Mouse (Mus musculus): ENCODE measurements around the gene Il25. TPM values are rescaled to one million over a fixed set of nuclear protein-coding genes. Genes with fewer than 3 reads are reported as not detected.
"Not testable (repeated sequence)": the region's sequence is repeated elsewhere in the genome, so short reads cannot be mapped to it uniquely, and the experiment has no call there.

Gene Il25
- polyA plus RNA-seq, 1 experiment: not detected

- no peak for TF ChIP-seq TAL1 (IDR thresholded peaks at IDR 0.05; ENCODE audit: low read length)
- Histone ChIP-seq H3K36me3 (ENCODE audit: control insufficient read depth) (no peaks in the 10 kb centered on the region), H3K4me3 (replicated peaks) (no peak overlapping the region), H3K9me3 (ENCODE audit: control insufficient read depth, low read length) (no peaks in the 10 kb centered on the region), H3K4me1 (ENCODE audit: control insufficient read depth) (no peaks in the 10 kb centered on the region), H3K27me3 (ENCODE audit: control insufficient read depth) (no peaks in the 10 kb centered on the region)
These were observed 35.4 kb downstream of the Il25 start for GRCm38 (mm10) chr14:54967874-54968273.

- Histone ChIP-seq H3K4me1 (ENCODE audit: control insufficient read depth) (no peaks in the 10 kb centered on the region), H3K27me3 (ENCODE audit: control insufficient read depth) (no peaks in the 10 kb centered on the region), H3K36me3 (ENCODE audit: control insufficient read depth) (no peaks in the 10 kb centered on the region), H3K9me3 (ENCODE audit: control insufficient read depth, low read length) (no peaks in the 10 kb centered on the region), H3K4me3 (replicated peaks) (no peak overlapping the region)
- no peak for TF ChIP-seq TAL1 (IDR thresholded peaks at IDR 0.05; ENCODE audit: low read length)
- TF ChIP-seq GATA1 (IDR thresholded peaks at IDR 0.05; ENCODE audit: low read length): no peak
These were observed 35.8 kb downstream of the Il25 start for GRCm38 (mm10) chr14:54968344-54968743.

- H3K36me3 ChIP-seq (ENCODE audit: control insufficient read depth); H3K4me1 ChIP-seq (ENCODE audit: control insufficient read depth); H3K27me3 ChIP-seq (ENCODE audit: control insufficient read depth); H3K9me3 ChIP-seq (ENCODE audit: control insufficient read depth, low read length); H3K4me3 ChIP-seq (replicated peaks): not testable (repeated sequence)
These were observed 40.3 kb downstream of the Il25 start for GRCm38 (mm10) chr14:54972786-54973185.

GRCm38 (mm10) chr14:54974068-54974791, 41.7 kb downstream of the Il25 start:
- H3K27me3 ChIP-seq (ENCODE audit: control insufficient read depth): no peaks in the 10 kb centered on the region; the same call in 1 of the 2 replicates
- H3K36me3 ChIP-seq (ENCODE audit: control insufficient read depth): no peaks in the 10 kb centered on the region
- H3K4me1 ChIP-seq (ENCODE audit: control insufficient read depth): no peaks in the 10 kb centered on the region
- TF ChIP-seq GATA1 (IDR thresholded peaks at IDR 0.05; ENCODE audit: low read length): no peak
- TF ChIP-seq TAL1 (IDR thresholded peaks at IDR 0.05; ENCODE audit: low read length): no peak
- H3K9me3 ChIP-seq (ENCODE audit: control insufficient read depth, low read length): no peaks in the 10 kb centered on the region
- H3K4me3 ChIP-seq (replicated peaks): no peak overlapping the region

- TF ChIP-seq GATA1 (IDR thresholded peaks at IDR 0.05; ENCODE audit: low read length) (no peak), TAL1 (IDR thresholded peaks at IDR 0.05; ENCODE audit: low read length) (no peak)
- H3K9me3 ChIP-seq (ENCODE audit: control insufficient read depth, low read length): no peaks in the 10 kb centered on the region
- H3K27me3 ChIP-seq (ENCODE audit: control insufficient read depth): no peaks in the 10 kb centered on the region; the same call in 1 of the 2 replicates
- no peak within 1 kb of the TSS for H3K4me3 ChIP-seq (replicated peaks)
- H3K36me3 ChIP-seq (ENCODE audit: control insufficient read depth): no peaks in the 10 kb centered on the region
- no peaks in the 10 kb centered on the region for H3K4me1 ChIP-seq (ENCODE audit: control insufficient read depth)
These were observed 44.1 kb downstream of the Il25 start, which contains the start of gene Gm17428 for GRCm38 (mm10) chr14:54976633-54977032. Gm17428 (plus strand) TSS chr14:54976933.

- Histone ChIP-seq H3K36me3 (ENCODE audit: control insufficient read depth) (no peaks in the 10 kb centered on the region), H3K4me3 (replicated peaks) (no peak overlapping the region), H3K27me3 (ENCODE audit: control insufficient read depth) (no peaks in the 10 kb centered on the region; the same call in 1 of the 2 replicates), H3K9me3 (ENCODE audit: control insufficient read depth, low read length) (no peaks in the 10 kb centered on the region), H3K4me1 (ENCODE audit: control insufficient read depth) (no peaks in the 10 kb centered on the region)
- TF ChIP-seq TAL1 (IDR thresholded peaks at IDR 0.05; ENCODE audit: low read length): no peak
- TF ChIP-seq GATA1 (IDR thresholded peaks at IDR 0.05; ENCODE audit: low read length): no peak
These were observed 46.2 kb downstream of the Il25 start for GRCm38 (mm10) chr14:54978664-54979063.

- Histone ChIP-seq H3K4me3 (replicated peaks) (no peak overlapping the region), H3K9me3 (ENCODE audit: control insufficient read depth, low read length) (no peaks in the 10 kb centered on the region), H3K27me3 (ENCODE audit: control insufficient read depth) (no peaks in the 10 kb centered on the region), H3K4me1 (ENCODE audit: control insufficient read depth) (no peaks in the 10 kb centered on the region), H3K36me3 (ENCODE audit: control insufficient read depth) (no peaks in the 10 kb centered on the region)
- no peak for TF ChIP-seq TAL1 (IDR thresholded peaks at IDR 0.05; ENCODE audit: low read length)
- no peak for TF ChIP-seq GATA1 (IDR thresholded peaks at IDR 0.05; ENCODE audit: low read length)
These were observed 49.4 kb downstream of the Il25 start for GRCm38 (mm10) chr14:54981934-54982333.

Other genes starting within 250 kb of the Il25 start
- gene 1700123O20Rik, start 246.5 kb upstream of the Il25 start, polyA plus RNA-seq (2012): 4.9 and 7.8 TPM in 2 replicates
- gene Acin1, start 245.8 kb upstream of the Il25 start, polyA plus RNA-seq (2012): 38.2 and 40.2 TPM in 2 replicates
- not detected in 2 replicates for gene Gm29776, start 233.9 kb upstream of the Il25 start, polyA plus RNA-seq (2012)
- gene Cebpe, start 220.5 kb upstream of the Il25 start, polyA plus RNA-seq (2012): 0.05 and 0.24 TPM in 2 replicates
- 0.25 TPM in 2 replicates for gene Slc7a8, start 150.7 kb upstream of the Il25 start, polyA plus RNA-seq (2012)
- not detected in 2 replicates for gene Rnf212b, start 118.6 kb upstream of the Il25 start, polyA plus RNA-seq (2012)
- gene Homez, start 61.7 kb upstream of the Il25 start, polyA plus RNA-seq (2012): not detected in 2 replicates
- 0.02 TPM in 1 of 2 replicates, not detected in the other for gene Ppp1r3e, start 55.1 kb upstream of the Il25 start, polyA plus RNA-seq (2012)
- 0.66 and 0.95 TPM in 2 replicates for gene Bcl2l2, start 49.3 kb upstream of the Il25 start, polyA plus RNA-seq (2012)
- gene Gm20521, start 49.3 kb upstream of the Il25 start, polyA plus RNA-seq (2012): 0.05 and 0.14 TPM in 2 replicates
- gene Pabpn1, start 40.2 kb upstream of the Il25 start, polyA plus RNA-seq (2012): 27.8 and 29.0 TPM in 2 replicates
- 0.01 TPM in 1 of 2 replicates, not detected in the other for gene Slc22a17, start 19.6 kb upstream of the Il25 start, polyA plus RNA-seq (2012)
- 0.05 TPM in 1 of 2 replicates, not detected in the other for gene Efs, start 6.6 kb upstream of the Il25 start, polyA plus RNA-seq (2012)
- not detected in 2 replicates for gene Cmtm5, start 3.6 kb downstream of the Il25 start, polyA plus RNA-seq (2012)
- gene Myh6, start 34.2 kb downstream of the Il25 start, polyA plus RNA-seq (2012): not detected in 2 replicates
- gene Gm17428, start 44.2 kb downstream of the Il25 start, polyA plus RNA-seq (2012): not detected in 2 replicates
- gene Myh7, start 61.9 kb downstream of the Il25 start, polyA plus RNA-seq (2012): not detected in 2 replicates
- gene Ngdn, start 82.8 kb downstream of the Il25 start, polyA plus RNA-seq (2012): 2.8 and 3.1 TPM in 2 replicates
- gene Zfhx2, start 159.6 kb downstream of the Il25 start, polyA plus RNA-seq (2012): 0.06 TPM in 2 replicates
- 0.02 and 0.04 TPM in 2 replicates for gene Thtpa, start 162.1 kb downstream of the Il25 start, polyA plus RNA-seq (2012)
- 1.7 and 2.4 TPM in 2 replicates for gene Ap1g2, start 173.9 kb downstream of the Il25 start, polyA plus RNA-seq (2012)
- 0.02 TPM in 1 of 2 replicates, not detected in the other for gene Jph4, start 184.2 kb downstream of the Il25 start, polyA plus RNA-seq (2012)

Measured in erythroblast, embryonic 14.5 days (primary cell).